Mouse (Mus musculus): ENCODE measurements around the gene Rbfox1.

Rbfox1 gene

DNA sequence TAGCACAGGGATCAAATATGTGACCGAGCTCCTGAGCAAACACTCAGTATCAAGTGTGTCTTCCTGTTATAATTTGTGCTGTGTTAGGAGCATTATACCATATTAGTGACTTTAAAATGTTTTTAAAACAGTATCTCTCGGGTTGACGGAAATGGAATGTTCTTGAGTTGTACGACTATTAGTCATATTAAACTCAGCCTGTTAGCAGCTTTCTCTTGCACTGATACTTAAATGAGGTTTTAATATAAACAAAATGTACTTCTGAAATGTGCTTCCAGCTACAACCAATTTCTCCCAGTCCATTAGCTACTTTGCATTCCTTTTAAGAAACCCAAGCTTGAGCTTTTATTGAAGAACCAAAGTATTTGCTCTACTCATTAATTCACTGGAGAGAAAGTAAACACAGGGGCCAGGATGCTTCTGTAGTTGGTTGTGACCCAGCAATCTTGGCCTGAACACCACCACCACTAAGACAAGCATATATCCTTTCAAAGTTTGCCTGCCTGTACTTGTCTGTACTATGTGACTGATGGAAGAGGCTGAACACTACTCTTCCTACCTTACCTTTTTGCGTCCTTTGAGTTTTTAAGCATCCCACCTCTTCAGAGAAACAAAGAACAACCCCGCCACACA lies 944.9 kb downstream of the Rbfox1 start:
- no peak for DNase-seq (ENCODE audit: low read depth)

DNA sequence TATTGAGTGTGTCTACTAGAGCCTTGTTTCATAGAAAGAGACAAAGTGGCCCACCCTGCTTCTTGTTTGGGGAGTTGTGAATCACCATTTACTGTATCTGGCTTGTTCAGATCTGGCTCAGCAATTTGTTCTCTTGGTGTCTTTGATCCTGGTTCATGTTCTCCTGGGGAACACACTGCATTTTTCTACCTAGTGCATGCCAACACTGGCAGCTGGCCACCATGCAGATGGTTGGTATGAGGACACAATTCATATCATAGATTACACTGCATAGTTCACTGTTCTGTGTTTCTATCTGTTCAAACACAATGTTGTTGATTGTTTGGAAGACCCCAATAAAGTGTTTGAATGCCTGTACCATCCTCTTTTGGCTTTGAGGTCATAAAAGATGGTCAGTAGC lies 948.3 kb downstream of the Rbfox1 start:
- no peak for DNase-seq (ENCODE audit: low read depth)

DNA sequence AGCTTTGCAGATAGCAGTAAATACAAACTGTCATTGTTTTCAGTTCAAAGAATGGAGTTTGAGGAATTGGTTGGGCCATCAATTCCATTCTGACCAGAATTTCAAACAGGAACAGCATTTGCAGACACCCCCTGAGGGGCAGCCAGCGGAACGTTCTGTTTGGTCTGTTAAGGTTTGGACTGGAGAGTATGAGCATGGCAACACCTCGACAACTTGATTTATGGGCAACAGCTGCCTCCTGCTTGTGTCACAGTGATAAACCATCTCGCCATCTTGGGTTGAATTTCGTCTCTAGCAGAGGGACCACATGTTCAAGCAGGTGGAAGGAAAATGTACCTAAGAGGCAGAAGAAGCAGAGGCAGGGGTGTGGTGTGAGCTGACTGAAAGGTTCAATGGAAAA lies 949.9 kb downstream of the Rbfox1 start:
- DNase-seq (ENCODE audit: low read depth): no peak

DNA sequence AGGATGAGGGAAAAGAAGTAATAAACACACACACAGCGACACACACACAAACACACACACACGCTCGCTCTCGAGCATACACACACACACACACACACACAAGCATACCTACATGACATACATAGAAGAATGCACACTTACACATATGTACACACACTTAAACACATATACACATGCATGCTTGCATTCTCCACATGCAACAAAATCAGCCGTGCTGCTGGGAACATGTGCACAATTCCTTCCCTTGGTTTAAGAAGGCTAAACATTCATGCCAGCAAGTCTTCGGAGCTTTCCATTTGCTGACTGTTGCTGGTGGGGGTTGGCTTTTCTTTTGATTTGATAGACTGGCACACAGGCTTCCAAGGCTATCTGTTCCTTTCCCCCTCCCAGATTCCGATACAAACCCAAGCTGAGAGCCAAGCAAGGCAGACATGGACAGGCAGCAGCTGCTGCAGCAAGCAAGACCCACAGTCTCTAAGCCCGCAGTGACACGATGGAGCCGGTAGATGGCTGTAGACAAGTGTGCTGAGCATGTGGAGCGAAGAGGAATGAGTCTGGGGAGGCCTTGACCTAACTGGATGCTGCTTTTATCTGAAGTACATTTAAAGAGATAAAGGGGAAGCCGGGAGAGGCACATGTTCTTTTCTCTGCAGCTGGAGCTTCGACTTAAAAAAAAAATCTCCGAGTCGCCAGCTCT lies 954.3 kb downstream of the Rbfox1 start:
- DNase-seq (ENCODE audit: low read depth): no peak

DNA sequence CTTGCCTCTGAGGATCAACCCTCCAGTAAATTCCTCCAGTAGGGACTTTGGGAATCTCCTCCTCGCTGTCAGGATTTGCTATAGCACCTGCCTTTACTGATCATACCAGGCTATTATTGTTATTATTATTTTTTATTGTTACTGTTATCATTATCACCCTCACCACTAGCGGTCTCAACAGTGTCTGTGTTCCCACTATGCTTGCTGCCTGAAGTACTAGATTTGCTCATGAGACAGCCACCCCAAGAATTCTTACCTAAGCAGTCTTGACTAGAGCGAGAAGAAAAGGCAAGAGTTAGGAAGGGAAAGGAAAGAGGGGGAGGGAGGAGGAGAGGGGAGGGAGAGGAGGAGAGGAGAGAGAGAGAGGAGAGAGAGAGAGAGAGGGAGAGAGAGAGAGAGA lies 954.9 kb downstream of the Rbfox1 start:
- no peak for DNase-seq (ENCODE audit: low read depth)

DNA sequence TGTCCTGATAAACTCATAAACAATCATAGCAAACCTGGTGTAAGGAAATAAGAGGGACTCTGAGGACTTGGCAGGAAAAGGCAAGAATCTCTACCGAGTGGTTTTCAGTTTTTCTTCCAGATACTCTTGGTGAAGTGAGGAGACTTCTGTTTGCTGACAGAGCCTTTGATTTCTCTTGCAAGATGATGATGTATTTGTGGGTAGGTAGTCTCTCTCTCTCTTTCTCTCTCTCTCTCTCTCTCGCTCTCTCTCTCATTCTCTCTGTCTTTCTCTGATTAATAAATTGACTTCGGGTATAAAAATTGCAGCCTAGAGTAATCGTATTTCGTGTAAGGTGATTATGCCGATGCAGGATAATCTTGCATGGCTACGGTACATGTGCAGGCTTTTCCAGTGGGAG lies 955.3 kb downstream of the Rbfox1 start:
- no peak for DNase-seq (ENCODE audit: low read depth)

DNA sequence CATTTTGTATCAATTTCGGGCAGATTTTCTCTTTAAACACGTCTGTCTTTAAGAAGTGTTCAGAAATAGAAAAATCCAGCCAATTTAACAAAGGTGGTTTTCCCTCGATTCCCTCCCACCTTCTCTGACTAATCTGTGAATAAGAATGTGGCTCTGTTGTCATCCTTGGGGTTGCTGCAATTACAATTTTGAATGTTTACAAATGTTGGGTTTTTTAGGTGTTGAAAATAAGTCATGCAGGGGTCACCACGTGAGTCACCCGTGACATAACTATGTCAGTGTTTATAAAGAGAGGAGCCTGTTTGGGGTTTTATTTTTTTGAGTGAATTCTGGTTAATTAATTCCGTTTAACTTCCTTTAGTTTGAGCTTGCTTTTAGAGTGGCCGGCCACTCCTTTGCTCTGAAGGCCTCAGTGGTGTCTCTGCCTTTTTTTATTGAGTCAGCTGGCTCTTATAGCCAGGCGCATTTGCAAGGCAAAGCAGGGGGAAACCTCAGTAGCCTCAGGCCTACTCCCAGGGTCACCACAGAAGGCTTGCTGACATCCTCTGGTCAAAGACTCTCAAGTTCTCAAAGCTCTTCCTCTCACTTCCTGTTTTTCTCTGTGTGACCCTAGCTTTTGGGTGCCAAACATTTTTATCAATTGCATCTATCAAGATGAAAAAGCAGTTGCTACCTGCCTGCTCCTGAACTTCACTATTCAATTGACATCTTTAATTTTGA lies 957.1 kb downstream of the Rbfox1 start:
- no peak for DNase-seq (ENCODE audit: low read depth)

DNA sequence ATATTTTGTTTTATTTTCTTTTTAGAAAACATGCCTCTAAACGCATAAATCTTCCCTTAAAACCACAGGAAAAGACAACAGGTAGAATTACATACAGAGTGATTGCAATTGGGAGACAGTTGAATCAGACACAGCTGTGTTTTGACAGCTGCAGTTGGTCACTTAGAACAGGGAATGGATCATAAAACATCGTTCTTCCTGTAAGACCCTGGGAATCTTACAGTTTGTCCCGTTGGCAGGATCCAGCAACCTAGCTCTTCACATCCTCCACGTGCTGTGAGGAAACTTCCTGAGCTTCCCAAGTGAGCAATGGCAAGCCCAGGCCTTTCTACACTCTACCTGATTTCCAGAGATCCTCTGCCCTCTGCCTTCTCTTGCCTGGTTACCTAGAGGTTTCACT lies 959.5 kb downstream of the Rbfox1 start:
- no peak for DNase-seq (ENCODE audit: low read depth)

DNA sequence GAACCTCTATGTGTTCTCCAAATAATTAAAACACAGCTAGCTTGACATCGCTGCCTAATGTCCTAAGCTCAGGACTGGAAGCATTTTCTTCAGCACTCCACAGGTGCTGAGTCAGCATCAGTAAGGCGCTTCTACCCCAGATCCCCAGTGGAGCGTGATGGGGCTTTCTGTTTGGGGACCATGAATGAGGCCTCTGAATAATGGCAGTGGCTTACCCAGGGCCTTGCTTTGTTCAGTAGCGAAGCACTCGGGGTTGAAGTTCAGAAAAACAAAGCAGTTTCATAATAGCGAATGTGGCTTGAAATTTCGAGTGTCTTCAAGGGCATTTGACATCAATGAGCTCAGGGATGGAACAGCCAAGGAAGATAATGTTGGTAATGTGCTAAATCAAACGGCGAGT lies 966.2 kb downstream of the Rbfox1 start:
- no peak for DNase-seq (ENCODE audit: low read depth)

DNA sequence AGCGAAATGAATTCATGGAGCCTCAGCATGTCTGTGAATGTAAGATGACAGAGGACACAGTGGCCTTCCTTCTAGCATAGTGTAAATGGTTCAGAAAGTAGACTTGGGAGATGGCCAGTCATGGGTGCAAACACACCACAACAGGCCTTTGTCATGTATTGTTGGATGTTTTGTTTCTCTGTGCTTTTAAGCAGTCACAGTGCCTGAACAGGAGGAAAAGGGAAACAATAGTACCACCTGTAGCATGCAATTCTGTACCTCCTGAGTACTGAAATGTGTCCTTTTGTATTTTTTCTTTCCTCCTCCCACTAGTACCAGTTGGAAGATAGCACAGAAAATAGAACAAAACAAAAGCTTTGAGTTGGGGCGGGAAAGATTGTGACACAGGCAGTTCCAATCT lies 968.6 kb downstream of the Rbfox1 start:
- no peak for DNase-seq (ENCODE audit: low read depth)

DNA sequence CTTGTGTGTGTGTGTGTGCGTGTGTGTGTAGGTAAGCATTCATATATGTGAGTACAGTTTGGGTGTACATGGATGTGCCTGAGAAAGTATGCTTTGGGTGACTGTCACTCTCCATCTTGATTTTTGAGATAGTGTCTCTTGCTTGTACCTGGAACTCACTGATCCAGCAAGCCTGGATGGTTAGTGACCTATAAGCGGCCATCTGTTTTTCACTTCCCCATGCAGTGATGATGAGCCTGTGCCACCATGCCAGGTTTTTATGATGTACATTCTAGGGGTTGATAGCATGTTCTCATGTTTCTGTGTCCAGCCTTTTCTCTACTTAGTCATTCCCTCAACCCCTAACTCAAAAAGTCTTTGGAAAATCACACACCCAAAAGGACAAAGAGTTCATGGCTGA lies 976.5 kb downstream of the Rbfox1 start:
- no peak for DNase-seq (ENCODE audit: low read depth)

DNA sequence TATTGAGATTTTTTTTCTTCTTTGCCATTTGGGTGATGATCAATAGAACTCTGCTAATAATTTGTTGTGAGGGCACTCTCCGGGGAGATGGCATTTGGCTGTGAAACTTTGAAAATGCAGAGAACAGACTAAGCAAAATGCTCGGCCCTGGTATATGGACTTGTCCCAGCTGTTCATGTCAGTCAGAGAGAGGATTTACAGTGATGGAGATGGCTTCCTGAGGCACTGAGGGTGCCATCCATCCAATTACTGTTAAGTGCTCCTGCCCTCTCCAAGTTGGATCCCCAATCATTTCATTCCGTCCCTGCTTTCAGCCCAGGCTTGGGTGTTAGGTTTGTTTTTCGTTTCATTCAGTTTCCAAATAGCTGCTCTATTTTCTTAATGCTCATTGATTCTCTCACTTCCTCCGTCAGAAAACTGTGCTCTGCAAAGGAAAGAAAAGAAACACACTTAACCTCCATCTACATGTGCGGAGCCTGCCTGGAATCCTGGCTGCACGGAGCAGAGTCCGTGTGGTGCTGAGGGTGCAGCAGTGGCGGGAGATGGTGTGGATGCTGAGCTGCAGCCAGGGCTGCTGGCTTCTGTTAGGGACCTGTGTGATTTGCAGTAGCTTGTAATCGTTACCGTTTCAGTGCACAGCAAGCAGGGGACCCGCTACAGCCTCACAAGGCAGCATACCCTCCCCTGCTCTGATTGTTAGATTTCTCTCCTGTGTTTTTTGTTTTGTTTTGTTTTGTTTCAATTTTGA lies 997.7 kb downstream of the Rbfox1 start:
- no peak for DNase-seq (ENCODE audit: low read depth)

DNA sequence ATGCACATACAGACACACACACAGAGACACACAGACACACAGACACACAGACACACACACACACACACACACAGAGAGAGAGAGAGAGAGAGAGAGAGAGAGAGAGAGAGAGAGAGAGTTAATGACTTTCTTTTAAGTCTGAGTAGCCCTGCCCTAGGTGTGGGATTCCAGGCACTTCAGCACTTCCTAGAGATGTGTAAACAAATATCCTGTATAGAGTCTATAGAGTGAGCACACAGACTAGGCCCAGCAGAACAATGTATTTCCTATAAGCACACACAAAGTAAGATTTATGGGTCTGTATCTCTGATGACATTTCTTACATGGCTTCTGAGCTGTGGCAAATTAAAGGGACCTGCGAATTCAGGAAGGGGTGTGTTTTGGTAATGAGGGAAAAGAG lies 998.6 kb downstream of the Rbfox1 start:
- DNase-seq (ENCODE audit: low read depth): no peak

DNA sequence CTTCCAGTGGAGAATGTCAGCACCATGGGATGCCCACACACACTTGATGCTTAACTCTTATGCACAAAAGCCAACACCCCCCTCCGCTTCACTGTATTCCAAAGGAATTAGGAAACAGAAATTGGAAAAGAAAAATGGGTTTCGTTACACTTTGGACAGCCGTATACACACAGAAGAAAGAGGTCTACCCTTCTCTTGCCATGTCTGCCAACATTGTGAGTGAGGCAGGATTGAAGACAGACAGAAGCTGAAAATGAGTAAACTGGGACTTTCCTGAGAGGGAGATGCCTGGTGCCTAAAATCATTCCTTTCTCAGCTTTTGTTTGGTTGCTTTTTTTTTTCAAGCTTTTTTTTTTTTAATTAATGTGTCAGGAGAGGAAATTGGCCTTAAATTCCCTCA lies 1000.5 kb downstream of the Rbfox1 start:
- DNase-seq (ENCODE audit: low read depth): no peak

DNA sequence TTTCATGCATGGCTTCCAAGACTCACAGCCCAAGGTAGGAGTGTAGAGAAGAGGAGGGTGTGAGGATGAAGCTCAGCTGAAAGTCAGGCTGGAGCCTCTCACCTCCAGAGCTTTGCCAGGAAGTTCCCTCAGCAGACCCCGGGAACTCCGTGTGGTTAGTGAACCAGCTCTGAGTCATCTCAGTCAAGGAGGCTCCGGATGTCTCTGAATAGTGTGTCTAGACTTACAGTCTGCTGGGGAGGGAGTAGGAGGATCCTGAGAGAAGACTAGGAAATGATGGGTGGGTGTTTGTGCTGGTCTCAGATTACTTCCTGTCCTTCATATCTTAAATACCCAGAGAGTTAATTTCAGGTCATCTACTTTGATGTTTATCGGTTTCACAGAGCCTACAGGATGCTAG lies 1004.1 kb downstream of the Rbfox1 start:
- DNase-seq (ENCODE audit: low read depth): no peak

DNA sequence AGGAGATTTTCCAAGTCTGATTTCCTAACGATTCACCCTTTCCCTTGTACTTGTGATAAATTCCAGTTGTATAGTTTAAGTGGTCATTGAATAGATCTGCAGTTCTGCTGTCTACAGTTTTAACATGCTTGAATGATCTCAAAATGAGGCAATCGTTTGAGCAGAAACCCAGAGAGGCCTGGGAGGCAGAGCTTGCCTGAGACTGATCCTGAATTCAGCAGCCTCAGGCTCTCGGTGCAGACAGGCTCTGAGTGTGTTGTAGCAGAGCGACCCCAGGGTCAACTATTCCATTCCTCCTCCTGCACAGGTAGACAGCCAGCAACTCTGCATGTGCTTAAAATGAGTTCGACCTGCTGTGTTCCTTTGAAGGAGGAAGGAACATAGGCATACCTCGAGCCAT lies 1012.6 kb downstream of the Rbfox1 start:
- no peak for DNase-seq (ENCODE audit: low read depth)

DNA sequence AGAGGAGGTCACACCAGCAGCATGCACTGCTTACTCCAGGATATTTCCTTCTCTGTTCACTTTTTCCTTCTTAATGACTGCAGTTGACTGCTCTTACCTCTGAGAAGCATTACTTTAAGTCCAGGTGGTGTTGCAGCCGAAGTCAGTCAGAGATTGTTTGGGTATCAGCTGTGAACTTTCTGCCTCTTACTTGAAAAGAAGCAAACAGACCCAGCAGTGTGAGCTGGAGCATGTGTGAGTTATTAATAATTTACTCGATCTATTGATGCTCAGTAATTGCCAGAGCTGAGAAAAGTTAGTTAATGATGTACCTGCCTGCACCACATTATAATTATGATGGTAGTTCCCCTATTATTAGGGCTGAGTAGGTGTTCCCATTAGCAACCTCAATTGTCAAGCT lies 1014.9 kb downstream of the Rbfox1 start:
- no peak for DNase-seq (ENCODE audit: low read depth)

DNA sequence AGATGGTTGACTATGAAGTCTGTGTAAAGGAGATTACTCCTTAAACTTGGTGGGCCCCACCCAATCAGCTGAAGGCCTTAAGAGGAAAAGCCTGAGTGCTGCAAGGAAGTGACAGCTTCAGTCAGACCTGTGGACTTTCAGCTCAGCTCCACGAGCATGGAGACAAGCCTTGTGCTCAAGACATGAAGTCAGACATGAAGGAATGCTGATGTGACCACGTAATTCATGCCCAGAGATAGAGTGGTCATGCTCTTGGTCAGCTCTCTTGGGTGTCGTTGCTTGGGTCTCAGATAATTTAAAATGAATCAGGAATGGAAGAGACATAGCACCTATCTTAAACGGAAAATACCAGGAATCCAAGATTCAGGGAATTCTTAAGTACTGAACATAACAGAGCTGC lies 1019.8 kb downstream of the Rbfox1 start:
- no peak for DNase-seq (ENCODE audit: low read depth)

DNA sequence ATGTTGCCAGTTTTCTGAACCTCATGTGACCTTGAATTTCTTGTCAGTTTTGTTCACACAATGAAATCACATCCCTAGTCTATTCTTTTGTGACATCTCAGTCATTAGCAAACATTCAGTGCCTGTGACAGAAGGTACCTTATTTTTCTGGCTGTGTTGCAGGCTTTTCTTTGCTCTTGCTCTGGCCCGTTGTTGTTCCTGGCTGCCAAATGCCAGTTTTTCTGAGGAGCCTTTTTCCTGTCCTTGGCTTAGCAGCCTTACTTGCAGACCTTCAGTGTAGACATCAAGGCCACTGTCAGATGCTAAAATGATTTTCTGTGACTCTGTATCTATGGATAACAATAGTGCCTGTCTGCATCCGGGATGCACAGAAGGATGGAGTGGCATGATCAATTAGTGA lies 1020.8 kb downstream of the Rbfox1 start:
- DNase-seq (ENCODE audit: low read depth): no peak

DNA sequence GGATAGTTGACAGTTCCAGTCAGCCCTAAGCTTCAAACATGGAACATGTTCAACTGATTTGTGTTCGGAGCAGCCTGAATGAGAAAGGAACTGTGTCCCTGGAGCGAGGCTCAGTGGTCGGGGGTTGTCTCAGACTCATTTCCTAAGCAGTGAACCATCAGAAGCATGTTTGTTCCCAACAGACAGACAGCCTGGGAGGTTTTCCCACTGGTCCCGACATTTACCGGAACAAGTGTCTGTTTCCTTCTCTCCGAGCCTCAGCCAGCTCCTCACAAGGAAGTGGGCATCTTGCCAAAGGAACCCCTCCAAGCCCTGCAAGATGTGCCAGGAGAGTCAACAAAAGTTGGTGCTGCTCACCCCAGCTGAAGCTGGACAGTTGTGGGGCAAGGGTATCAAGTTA lies 1022.4 kb downstream of the Rbfox1 start:
- DNase-seq (ENCODE audit: low read depth): no peak

DNA sequence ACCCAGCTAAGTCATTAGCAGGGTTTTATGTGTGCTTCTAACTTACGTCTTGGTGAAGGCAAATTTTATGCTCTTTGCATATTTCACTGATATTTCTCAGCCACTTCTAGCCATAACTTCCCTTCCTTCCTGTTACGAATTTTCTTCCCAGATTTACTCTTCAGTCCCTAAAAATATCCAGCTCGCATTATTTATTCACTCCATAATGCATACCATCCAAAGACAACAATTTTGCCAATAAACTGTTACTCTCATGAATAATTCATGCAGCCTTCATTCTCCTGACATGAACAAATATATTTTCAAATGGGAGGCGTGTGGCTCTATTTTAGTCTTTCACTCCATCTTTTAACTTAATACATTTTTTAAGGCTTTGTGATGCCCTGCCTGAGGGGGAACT lies 1029.4 kb downstream of the Rbfox1 start:
- DNase-seq (ENCODE audit: low read depth): no peak

DNA sequence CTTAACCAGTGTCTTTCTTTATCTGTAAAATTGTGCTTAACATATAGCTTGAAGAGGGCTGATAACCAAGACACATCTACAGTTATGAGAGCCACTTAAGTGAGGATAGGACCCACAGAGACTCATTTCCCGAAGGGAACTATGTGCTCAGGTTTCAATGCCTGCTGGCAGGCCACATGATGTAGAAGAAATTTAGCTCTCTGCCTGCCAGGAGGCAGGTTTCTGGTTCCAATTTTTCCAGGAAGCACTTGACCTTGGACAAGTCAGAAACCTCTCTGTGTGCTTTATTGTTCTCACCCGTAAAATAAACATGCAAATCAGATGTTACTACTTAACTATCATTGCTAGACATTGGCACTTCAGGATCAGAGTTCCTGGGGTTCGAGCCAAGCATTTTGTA lies 1033.5 kb downstream of the Rbfox1 start:
- DNase-seq (ENCODE audit: low read depth): no peak

DNA sequence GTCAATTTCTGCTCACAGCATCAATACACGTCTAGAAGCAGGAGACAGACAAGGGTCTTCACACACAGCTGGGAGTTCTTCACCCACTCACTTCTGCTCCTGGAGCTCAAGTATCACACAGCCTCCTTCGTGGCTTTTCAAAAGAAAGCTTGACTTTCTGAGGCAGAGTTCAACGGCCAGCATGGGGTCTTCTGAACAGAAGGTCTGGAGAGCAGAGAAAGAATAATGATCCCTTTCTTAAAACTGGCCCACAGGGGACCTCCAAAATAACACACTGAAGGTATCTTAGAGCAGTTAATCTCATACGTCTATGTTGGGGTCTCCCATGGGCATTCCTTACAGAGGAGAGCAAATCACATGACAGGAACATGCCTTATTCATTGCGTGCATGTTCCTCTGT lies 1034.5 kb downstream of the Rbfox1 start:
- DNase-seq (ENCODE audit: low read depth): no peak

Measured in induced T-regulatory cell, adult 2 months (primary cell).